Mouse (Mus musculus) T-helper 17 cell (primary cell): ENCODE data around the gene Elfn1.

Source experiments
- in situ Hi-C, 2 experiments: fragments of 300-600 bp; cut with MboI, MseI; formaldehyde crosslinking; loops; 1 replicate in 1 of 2; 2 replicates in 1 of 2; pipeline ENCODE4 v1.15.1; 2025; ENCODE audit warnings: high pct_unique_total_duplicates in 2 of 2

The Elfn1 gene

GRCm38 (mm10) chr5:139907714-139908242 lies at the start of gene Elfn1:
Elfn1 (plus strand) TSS chr5:139907943.
- in situ Hi-C loops, result no loop called here

- in situ Hi-C loops, result no loop called here
Observed at GRCm38 (mm10) chr5:139860328-139861104, 47.2 kb upstream of the Elfn1 start.

- in situ Hi-C loops, result no loop called here
Observed at GRCm38 (mm10) chr5:139862759-139863158, 45.0 kb upstream of the Elfn1 start.

- in situ Hi-C loops, result no loop called here
Observed at GRCm38 (mm10) chr5:139870886-139871285, 36.9 kb upstream of the Elfn1 start.

GRCm38 (mm10) chr5:139871526-139871925 lies 36.2 kb upstream of the Elfn1 start:
- in situ Hi-C loops, result no loop called here

- in situ Hi-C loops, result no loop called here
Observed at GRCm38 (mm10) chr5:139877563-139877962, 30.2 kb upstream of the Elfn1 start.

- in situ Hi-C loops, result no loop called here
Observed at GRCm38 (mm10) chr5:139879694-139880093, 28.0 kb upstream of the Elfn1 start.

GRCm38 (mm10) chr5:139881161-139881560 lies 26.6 kb upstream of the Elfn1 start:
- in situ Hi-C loops, result no loop called here

GRCm38 (mm10) chr5:139888624-139889023 lies 19.1 kb upstream of the Elfn1 start:
- in situ Hi-C loops, result loop anchor here in 1 of 2 experiments (5.0 kb wide), 1 partner anchor 94 kb away; no protein-coding TSS in a partner anchor

GRCm38 (mm10) chr5:139889370-139889769 lies 18.4 kb upstream of the Elfn1 start:
- in situ Hi-C loops, result loop anchor here in 1 of 2 experiments (5.0 kb wide), 1 partner anchor 93 kb away; no protein-coding TSS in a partner anchor

- in situ Hi-C loops, result no loop called here
Observed at GRCm38 (mm10) chr5:139892326-139892994, 15.3 kb upstream of the Elfn1 start.

- in situ Hi-C loops, result no loop called here
Observed at GRCm38 (mm10) chr5:139892995-139893345, 14.8 kb upstream of the Elfn1 start.

- in situ Hi-C loops, result no loop called here
Observed at GRCm38 (mm10) chr5:139894025-139894508, 13.7 kb upstream of the Elfn1 start.

- in situ Hi-C loops, result no loop called here
Observed at GRCm38 (mm10) chr5:139899044-139899443, 8.7 kb upstream of the Elfn1 start.

- in situ Hi-C loops, result no loop called here
Observed at GRCm38 (mm10) chr5:139905121-139905520, 2.6 kb upstream of the Elfn1 start.

- in situ Hi-C loops, result no loop called here
Observed at GRCm38 (mm10) chr5:139906507-139906906, 1.2 kb upstream of the Elfn1 start.

- in situ Hi-C loops, result no loop called here
Observed at GRCm38 (mm10) chr5:139907241-139907640, 502 bp upstream of the Elfn1 start.

GRCm38 (mm10) chr5:139908243-139908810 lies 584 bp downstream of the Elfn1 start:
- in situ Hi-C loops, result no loop called here

GRCm38 (mm10) chr5:139908811-139909627 lies 1.3 kb downstream of the Elfn1 start:
- in situ Hi-C loops, result no loop called here

GRCm38 (mm10) chr5:139909710-139910550 lies 2.2 kb downstream of the Elfn1 start:
- in situ Hi-C loops, result no loop called here
